Mouse (Mus musculus) thymus, adult 2 months (tissue): ENCODE results near the gene Runx2.

Source experiments
- CTCF ChIP-seq: fragments of 200-500 bp; IDR thresholded peaks from 2 replicates; pipeline ENCODE4 v1.5.1; 2012; ENCODE audit warnings: mild to moderate bottlenecking, control low read depth, low read length, moderate library complexity, borderline replicate concordance; ENCODE audit not compliant: control insufficient read depth, poor library complexity, insufficient read depth; ENCODE audit errors: extremely low read depth
- POLR2A ChIP-seq: fragments of 200-500 bp; IDR thresholded peaks from 2 replicates; pipeline ENCODE4 v1.6.1; 2012; ENCODE audit warnings: mild to moderate bottlenecking, low read length, control low read depth, moderate library complexity; ENCODE audit not compliant: control insufficient read depth, poor library complexity, insufficient read depth; ENCODE audit errors: extremely low read depth

GRCm38 (mm10) chr17:44584781-44585180, 229.8 kb downstream of the Runx2 start:
- TF ChIP-seq POLR2A (no peak), CTCF (no peak)
